Mouse (Mus musculus) embryonic facial prominence, embryonic 11.5 days (tissue): ENCODE measurements at regions not wholly inside any gene's neighbourhood (a gene's known extent, or its start where the extent isn't known, plus 50 kb on each side); places are given as distances from the start of the nearest gene placed in this dataset.

ENCODE experiments used
- ATAC-seq: fragments of 200-750 bp; cut with Nextera tagmentation; replicated peaks from 2 replicates; pipeline ENCODE4 v1.8.0; 2017; ENCODE audit warnings: low read depth; ENCODE audit not compliant: insufficient number of reproducible peaks, low FRiP score, low TSS enrichment
- DNase-seq: peaks from one replicate; pipeline ENCODE4 v3.0.0-alpha.2; 2015; ENCODE audit warnings: low spot score
- H3K27ac ChIP-seq: fragments of 300-500 bp; sonication (generic); replicated peaks from 2 replicates; pipeline ENCODE4 v1.5.1; 2014; ENCODE audit warnings: mild to moderate bottlenecking, low read depth, low read length, control low read depth
- H3K27me3 ChIP-seq: fragments of 300-500 bp; sonication (generic); 2 replicates; pipeline ENCODE4 v1.6.1; 2014; ENCODE audit warnings: mild to moderate bottlenecking, low read length, moderate library complexity, mixed read lengths; ENCODE audit not compliant: control insufficient read depth, insufficient read depth
- H3K36me3 ChIP-seq: fragments of 300-500 bp; sonication (generic); replicated peaks from 2 replicates; pipeline ENCODE4 v1.6.1; 2014; ENCODE audit warnings: low read depth, mild to moderate bottlenecking, low read length, moderate library complexity, mixed read lengths; ENCODE audit not compliant: control insufficient read depth, insufficient read depth
- H3K4me1 ChIP-seq: fragments of 300-500 bp; sonication (generic); 2 replicates; pipeline ENCODE4 v1.6.1; 2014; ENCODE audit warnings: low read length, mixed read lengths; ENCODE audit not compliant: control insufficient read depth, insufficient read depth
- H3K4me2 ChIP-seq: fragments of 300-500 bp; sonication (generic); 2 replicates; pipeline ENCODE4 v1.6.1; 2014; ENCODE audit warnings: low read depth, mild to moderate bottlenecking, control low read depth, low read length, moderate library complexity
- H3K4me3 ChIP-seq: fragments of 300-500 bp; sonication (generic); 2 replicates; pipeline ENCODE4 v1.5.1; 2014; ENCODE audit warnings: low read depth, low read length, control low read depth
- H3K9ac ChIP-seq: fragments of 300-500 bp; sonication (generic); replicated peaks from 2 replicates; pipeline ENCODE4 v1.6.1; 2014; ENCODE audit warnings: mild to moderate bottlenecking, control low read depth, low read length
- H3K9me3 ChIP-seq: fragments of 300-500 bp; sonication (generic); replicated peaks from 2 replicates; pipeline ENCODE4 v1.6.1; 2016; ENCODE audit warnings: mild to moderate bottlenecking, low read length, inconsistent platforms, mixed read lengths; ENCODE audit not compliant: control insufficient read depth
- WGBS: fragments of 180-500 bp; shearing (Covaris S2); extraction: QIAGEN DNeasy Blood & Tissue Kit; methylation state at CpG from one replicate; pipeline ENCODE4 v1.1.7; 2014; 5-methylcytosine and 5-hydroxymethylcytosine counted together

DNA sequence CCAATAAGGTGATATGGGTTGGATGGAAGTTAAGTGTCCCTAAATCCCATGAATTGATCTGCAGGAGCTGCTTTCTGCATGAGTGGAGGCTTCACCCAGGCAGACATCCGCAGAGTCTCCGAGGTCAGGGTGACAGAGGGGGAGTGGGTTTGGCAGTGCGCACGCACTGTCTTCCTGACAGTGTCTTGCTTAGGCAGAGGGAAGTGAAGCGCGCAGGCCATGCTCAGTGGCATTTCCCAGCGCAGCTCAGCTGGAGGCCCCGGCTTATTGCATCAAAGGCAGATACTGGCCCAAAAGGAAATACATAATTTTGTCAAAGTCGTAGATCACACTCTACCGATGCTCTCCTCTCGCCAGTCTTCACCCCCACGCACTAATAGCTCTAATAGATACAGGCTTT lies 252.7 kb upstream of the Dnajc24 start:
- Histone ChIP-seq H3K4me3 (no peak overlapping the region), H3K9ac (no peak overlapping the region), H3K4me2 (no peak overlapping the region), H3K36me3 (no peaks in the 10 kb centered on the region), H3K27me3 (no peaks in the 10 kb centered on the region), H3K9me3 (no peaks in the 10 kb centered on the region), H3K4me1 (no peaks in the 10 kb centered on the region), H3K27ac (no peak overlapping the region)
- DNase-seq (no peak), ATAC-seq (no peak; the same call in 1 of the 2 replicates)
- WGBS = 47% methylated on average over 12 of the region's 12 CpGs

DNA sequence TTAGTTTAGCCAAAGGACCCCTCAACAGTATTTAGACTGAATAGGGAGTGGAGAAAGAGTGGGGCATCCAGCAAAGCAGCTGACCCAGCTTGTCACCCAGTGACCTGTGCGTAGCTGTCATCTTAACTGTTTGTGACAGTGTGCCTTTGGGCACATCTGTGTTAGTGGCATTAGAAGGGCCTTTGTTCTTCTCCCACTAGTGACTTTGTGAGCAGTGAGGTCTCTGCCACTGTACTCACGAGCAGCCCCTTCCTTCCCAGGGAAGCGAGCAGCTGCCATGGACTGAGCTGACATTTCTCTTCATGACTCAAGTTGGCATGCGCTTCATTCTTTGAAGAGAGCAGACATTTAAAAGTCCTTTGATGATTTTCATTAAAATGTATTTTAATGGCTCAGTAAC lies 231.0 kb upstream of the Dnajc24 start:
- ATAC-seq = no peak
- DNase-seq = no peak

DNA sequence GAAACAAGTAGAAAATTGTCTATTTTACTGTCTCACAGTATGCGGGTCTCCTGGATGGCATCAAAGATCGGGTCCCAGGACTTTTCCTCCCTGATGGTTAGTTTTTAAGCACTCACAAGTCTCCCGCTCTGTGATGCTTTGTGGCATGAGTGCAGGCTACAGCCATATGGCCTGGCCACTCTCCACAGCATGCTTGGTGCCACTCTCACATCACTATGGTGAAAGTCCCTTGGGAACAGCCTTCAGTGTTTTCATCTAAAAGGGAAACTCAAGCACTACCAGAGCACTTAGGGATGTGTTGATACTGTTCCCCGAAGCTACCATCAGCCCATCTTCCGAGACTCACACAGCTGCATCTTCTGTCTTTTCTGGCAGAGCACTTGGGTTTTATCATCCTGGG lies 227.8 kb upstream of the Dnajc24 start:
- H3K9me3 ChIP-seq = no peaks in the 10 kb centered on the region

More for the DNA sequence above, 231.0 kb upstream of the Dnajc24 start:
- no peak overlapping the region for H3K27ac ChIP-seq
- no peaks in the 10 kb centered on the region for H3K27me3 ChIP-seq
- no peak overlapping the region for H3K4me2 ChIP-seq
- no peaks in the 10 kb centered on the region for H3K36me3 ChIP-seq
- 48% methylated on average over 4 of the region's 4 CpGs for WGBS
- H3K9me3 ChIP-seq = no peaks in the 10 kb centered on the region
- H3K4me1 ChIP-seq = no peaks in the 10 kb centered on the region
- no peak overlapping the region for H3K4me3 ChIP-seq
- H3K9ac ChIP-seq = no peak overlapping the region

DNA sequence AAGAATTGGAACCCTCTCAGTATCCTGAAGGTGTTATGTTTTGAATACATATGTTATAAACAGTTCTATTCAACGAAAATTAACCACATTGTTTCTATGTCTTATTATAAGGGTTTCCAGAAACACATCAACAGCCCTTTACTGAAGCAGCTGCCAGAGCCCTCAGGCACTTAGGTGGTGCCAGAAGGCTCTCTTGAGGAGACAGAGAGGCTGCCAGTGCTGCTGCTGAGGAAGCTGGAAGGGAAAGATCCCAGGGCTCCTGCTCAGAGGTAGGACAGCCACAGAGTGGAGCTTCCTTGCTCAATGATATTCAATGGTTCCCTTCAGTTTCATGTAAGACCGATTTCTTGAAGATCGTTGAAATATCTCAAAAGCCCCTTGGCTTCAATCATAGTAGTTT lies 226.7 kb upstream of the Dnajc24 start:
- no peak overlapping the region for H3K4me3 ChIP-seq
- no peak overlapping the region for H3K4me2 ChIP-seq
- ATAC-seq (no peak), DNase-seq (no peak)
- H3K9me3 ChIP-seq = no peaks in the 10 kb centered on the region
- H3K27ac ChIP-seq = no peak overlapping the region
- H3K4me1 ChIP-seq = no peaks in the 10 kb centered on the region
- H3K27me3 ChIP-seq = no peaks in the 10 kb centered on the region
- H3K36me3 ChIP-seq = no peaks in the 10 kb centered on the region
- 80% methylated on average over 3 of the region's 3 CpGs for whole genome bisulfite sequencing
- no peak overlapping the region for H3K9ac ChIP-seq

More for the DNA sequence above, 227.8 kb upstream of the Dnajc24 start:
- Histone ChIP-seq H3K9ac (no peak overlapping the region), H3K36me3 (no peaks in the 10 kb centered on the region), H3K27ac (no peak overlapping the region), H3K27me3 (no peaks in the 10 kb centered on the region), H3K4me3 (no peak overlapping the region), H3K4me2 (no peak overlapping the region), H3K4me1 (no peaks in the 10 kb centered on the region)
- ATAC-seq (no peak), DNase-seq (no peak)
- 84% methylated on average over 5 of the region's 5 CpGs for WGBS

DNA sequence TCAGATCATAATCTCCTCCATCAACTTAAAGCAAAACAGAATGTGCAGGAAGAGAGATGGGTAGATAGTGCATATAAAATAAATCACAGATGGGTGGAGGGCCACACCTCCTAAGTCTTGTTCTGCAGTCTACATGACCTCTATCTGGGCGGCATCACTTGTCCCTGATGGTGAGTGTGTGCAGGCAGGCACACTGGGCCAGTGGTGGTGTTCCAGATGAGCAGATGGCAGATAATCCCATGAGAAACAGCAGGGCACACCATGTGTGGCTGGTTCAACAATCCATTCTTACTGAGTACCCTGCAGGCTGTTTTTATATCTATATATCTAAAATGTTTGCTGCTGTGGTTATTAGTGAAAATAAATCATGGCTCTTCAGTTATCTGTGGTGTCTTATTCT lies 224.9 kb upstream of the Dnajc24 start:
- H3K27me3 ChIP-seq = no peaks in the 10 kb centered on the region
- no peak for ATAC-seq
- no peak overlapping the region for H3K4me3 ChIP-seq
- no peak overlapping the region for H3K9ac ChIP-seq
- H3K4me2 ChIP-seq = no peak overlapping the region
- H3K4me1 ChIP-seq = no peaks in the 10 kb centered on the region
- H3K27ac ChIP-seq = no peak overlapping the region
- no peaks in the 10 kb centered on the region for H3K9me3 ChIP-seq
- no peak for DNase-seq
- WGBS = 67% methylated on average over 1 of the region's 1 CpGs
- H3K36me3 ChIP-seq = no peaks in the 10 kb centered on the region

DNA sequence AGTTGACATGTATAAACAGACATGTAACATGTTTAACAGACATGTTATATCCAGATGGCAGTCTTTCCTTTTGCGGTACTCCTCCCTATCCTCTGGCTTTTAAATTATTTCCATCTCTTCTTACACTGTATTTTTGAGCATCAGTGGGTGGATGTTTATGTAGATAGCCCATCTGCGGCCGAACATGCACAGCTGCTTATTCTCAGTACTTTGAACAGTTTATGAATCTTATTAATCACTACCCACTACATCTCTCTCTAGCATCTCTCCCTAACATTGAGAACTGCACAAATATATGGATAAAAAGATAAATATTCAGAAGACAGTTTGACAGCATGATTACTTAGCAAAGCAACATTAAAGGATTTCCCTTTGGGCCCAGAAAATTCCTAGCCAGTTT lies 212.8 kb upstream of the Dnajc24 start:
- WGBS = 84% methylated on average over 3 of the region's 3 CpGs
- no peaks in the 10 kb centered on the region for H3K36me3 ChIP-seq
- H3K4me1 ChIP-seq = no peaks in the 10 kb centered on the region
- no peaks in the 10 kb centered on the region for H3K27me3 ChIP-seq
- no peak overlapping the region for H3K9ac ChIP-seq
- no peak overlapping the region for H3K4me3 ChIP-seq
- no peak overlapping the region for H3K27ac ChIP-seq
- DNase-seq (no peak), ATAC-seq (no peak)
- no peak overlapping the region for H3K4me2 ChIP-seq
- H3K9me3 ChIP-seq = no peaks in the 10 kb centered on the region

DNA sequence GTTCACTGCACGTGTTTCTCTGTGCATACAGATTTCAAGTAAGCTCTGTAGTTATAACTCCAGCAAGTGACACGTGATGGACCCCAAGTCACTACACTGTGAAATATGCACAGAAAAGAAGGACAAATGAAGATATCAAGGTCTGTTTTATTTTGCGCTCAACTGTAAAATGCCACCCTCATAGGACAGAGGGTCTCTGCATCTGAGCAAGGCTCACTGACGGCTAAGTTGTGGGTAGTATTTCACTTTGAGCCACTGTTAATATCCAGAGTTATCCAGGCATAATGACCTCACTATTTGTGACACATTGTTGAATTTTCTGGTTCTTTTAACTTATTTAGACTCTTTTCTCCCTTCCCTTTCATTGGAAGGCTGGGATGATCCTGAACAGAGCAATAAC lies 210.4 kb upstream of the Dnajc24 start:
- Histone ChIP-seq H3K4me3 (no peak overlapping the region), H3K27ac (no peak overlapping the region), H3K4me2 (no peak overlapping the region), H3K36me3 (no peaks in the 10 kb centered on the region), H3K9me3 (no peaks in the 10 kb centered on the region), H3K9ac (no peak overlapping the region), H3K4me1 (no peaks in the 10 kb centered on the region), H3K27me3 (no peaks in the 10 kb centered on the region; the same call in 1 of the 2 replicates)
- WGBS = 73% methylated on average over 4 of the region's 4 CpGs
- DNase-seq (no peak), ATAC-seq (no peak)

DNA sequence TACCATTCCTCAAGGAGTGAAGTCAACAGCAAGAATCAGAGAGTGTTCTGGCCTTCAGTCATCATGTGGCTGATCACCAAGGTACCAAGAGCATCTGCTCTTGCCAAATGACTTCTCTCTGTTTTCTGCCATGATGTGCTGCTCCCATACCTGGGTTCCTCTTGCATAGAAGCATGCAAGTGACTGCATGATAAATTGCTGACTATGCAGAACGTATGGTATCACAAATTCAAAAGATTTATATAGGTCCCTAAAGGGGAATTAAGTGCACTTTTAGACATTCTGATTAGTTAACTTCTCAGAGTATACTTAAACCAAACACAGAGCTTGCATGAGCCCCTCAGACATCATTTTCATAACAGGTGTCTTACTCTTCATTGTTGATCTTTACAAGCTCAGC lies 207.4 kb upstream of the Dnajc24 start:
- H3K4me3 ChIP-seq = no peak overlapping the region
- ATAC-seq (no peak), DNase-seq (no peak)
- no peak overlapping the region for H3K27ac ChIP-seq
- no peak overlapping the region for H3K9ac ChIP-seq
- H3K4me1 ChIP-seq = no peaks in the 10 kb centered on the region
- H3K9me3 ChIP-seq = no peaks in the 10 kb centered on the region
- H3K27me3 ChIP-seq = no peaks in the 10 kb centered on the region; the same call in 1 of the 2 replicates
- 85% methylated on average over 1 of the region's 1 CpGs for WGBS
- no peaks in the 10 kb centered on the region for H3K36me3 ChIP-seq
- no peak overlapping the region for H3K4me2 ChIP-seq
